Comparison of ENCODE assay signal across 8 mouse cellular contexts in genomic region chr3:86224314-86224563, GRCm38 (mm10). TPM values are rescaled to one million over a fixed set of nuclear protein-coding genes. Genes with fewer than 3 reads are reported as not detected.
DNase-seq lines count a peak whose midpoint lies in the region; ATAC-seq and TF ChIP-seq lines count a peak whose summit lies in the region.

No protein-coding gene starts in this region.

- H3K9me3 ChIP-seq in heart, embryonic 16.5 days (replicated peaks; ENCODE audit: control insufficient read depth, low read length): no peaks in the 10 kb centered on the region
- no peaks in the 10 kb centered on the region for H3K9me3 ChIP-seq in forebrain, postnatal 0 days (ENCODE audit: low read length)
- H3K9me3 ChIP-seq in midbrain, embryonic 10.5 days (replicated peaks): no peaks in the 10 kb centered on the region

- DNase-seq in heart, postnatal 14 days: no peak
- DNase-seq in ES-CJ7 (ENCODE audit: low read depth, low spot score): peak; percentile 73
- no peak for DNase-seq in forebrain, postnatal 0 days
- no peak for DNase-seq in midbrain, embryonic 10.5 days (ENCODE audit: low spot score)
- no peak for DNase-seq in urinary bladder, postnatal 10 days (ENCODE audit: low spot score)
- no peak for DNase-seq in right cerebral cortex, postnatal 4 days

- H3K36me3 ChIP-seq in heart, embryonic 16.5 days (ENCODE audit: control insufficient read depth, insufficient read depth): no peaks in the 10 kb centered on the region
- no peaks in the 10 kb centered on the region for H3K36me3 ChIP-seq in forebrain, postnatal 0 days (ENCODE audit: insufficient read depth)
- no peaks in the 10 kb centered on the region for H3K36me3 ChIP-seq in midbrain, embryonic 10.5 days

- TF ChIP-seq CTCF in forebrain, postnatal 0 days (IDR thresholded peaks at IDR 0.05; ENCODE audit: low read depth): no peak

- under 1% methylated on average over 28 of the region's 28 CpGs for WGBS in heart, embryonic 16.5 days
- WGBS in forebrain, postnatal 0 days: 6% methylated on average over 24 of the region's 28 CpGs
- 0% methylated on average over 27 of the region's 28 CpGs for WGBS in midbrain, embryonic 10.5 days

- peak overlapping the region; percentile 90 for H3K4me2 ChIP-seq in heart, embryonic 16.5 days (ENCODE audit: low read depth, low read length)
- H3K4me2 ChIP-seq in forebrain, postnatal 0 days (ENCODE audit: low read depth): peak overlapping the region; percentile 80

- peak overlapping the region; percentile 91 for H3K27ac ChIP-seq in heart, embryonic 16.5 days (ENCODE audit: low read length)
- H3K27ac ChIP-seq in forebrain, postnatal 0 days (ENCODE audit: low read depth, low read length): peak overlapping the region; percentile 85
- peak overlapping the region; percentile 95 for H3K27ac ChIP-seq in midbrain, embryonic 10.5 days (replicated peaks)

- peak overlapping the region; percentile 96 for H3K4me3 ChIP-seq in heart, embryonic 16.5 days (ENCODE audit: low read length)
- peak overlapping the region; percentile 79 for H3K4me3 ChIP-seq in forebrain, postnatal 0 days (ENCODE audit: low read depth, low read length)
- H3K4me3 ChIP-seq in midbrain, embryonic 10.5 days: peak overlapping the region; percentile 93

- H3K27me3 ChIP-seq in heart, embryonic 16.5 days (ENCODE audit: control insufficient read depth, insufficient read depth, low read length): no peaks in the 10 kb centered on the region
- H3K27me3 ChIP-seq in forebrain, postnatal 0 days (ENCODE audit: insufficient read depth, low read length): no peaks in the 10 kb centered on the region
- H3K27me3 ChIP-seq in midbrain, embryonic 10.5 days (ENCODE audit: low read depth, poor library complexity, severe bottlenecking): peaks cover 24% of the 10 kb centered on the region

- peak overlapping the region; percentile 96 for H3K9ac ChIP-seq in heart, embryonic 16.5 days (ENCODE audit: low read length)
- H3K9ac ChIP-seq in forebrain, postnatal 0 days: peak overlapping the region; percentile 73

- intact Hi-C loops in heart, postnatal 14 days (cut with DNase I): no loop called here

- no peak for ATAC-seq in heart, embryonic 16.5 days (replicated peaks; ENCODE audit: extremely low read depth, insufficient read depth, low FRiP score)
- ATAC-seq in forebrain, postnatal 0 days: no peak
- no peak for ATAC-seq in granulocyte monocyte progenitor cell, adult 5-6 weeks (replicated peaks; ENCODE audit: poor library complexity, severe bottlenecking)

- H3K4me1 ChIP-seq in heart, embryonic 16.5 days (ENCODE audit: control insufficient read depth, insufficient read depth, low read length): peaks cover 4% of the 10 kb centered on the region; the same call in 1 of the 2 replicates
- no peaks in the 10 kb centered on the region for H3K4me1 ChIP-seq in forebrain, postnatal 0 days (ENCODE audit: insufficient read depth)
- peaks cover 14% of the 10 kb centered on the region for H3K4me1 ChIP-seq in midbrain, embryonic 10.5 days

RNA-seq across cellular contexts. Expression of gene Lrba, which starts 0.2 kb away (rescaled TPM):
- polyA plus RNA-seq in heart, embryonic 16.5 days (2015; fragmentation: Nextera tagmentation; extraction: Ambion mirVana): 1.7 and 1.8 TPM in 2 replicates
- 10 to 100 TPM; 19.5 to 21.2 TPM for total RNA-seq in heart, postnatal 14 days (2021)
- total RNA-seq in forebrain, postnatal 0 days (2014; rRNA removed): 16.1 and 18.5 TPM in 2 replicates
- polyA plus RNA-seq in forebrain, postnatal 0 days (2015; fragmentation: Nextera tagmentation; extraction: Ambion mirVana): 0.82 and 1.6 TPM in 2 replicates
- polyA plus RNA-seq in midbrain, embryonic 10.5 days (2016; fragmentation: Nextera tagmentation; extraction: Ambion mirVana): 3.6 and 6.3 TPM in 2 replicates
- 14.0 and 15.8 TPM in 2 replicates for total RNA-seq in granulocyte monocyte progenitor cell, adult 5-6 weeks (2014; fragmentation: Nextera tagmentation)
- 19.3 and 21.8 TPM in 2 replicates for total RNA-seq in granulocyte monocyte progenitor cell, adult 5-6 weeks (2017)
